Mouse (Mus musculus): ENCODE measurements around the gene Gm2237.
"Not testable (repeated sequence)": the region's sequence is repeated elsewhere in the genome, so short reads cannot be mapped to it uniquely, and the experiment has no call there.

Gene Gm2237

DNA sequence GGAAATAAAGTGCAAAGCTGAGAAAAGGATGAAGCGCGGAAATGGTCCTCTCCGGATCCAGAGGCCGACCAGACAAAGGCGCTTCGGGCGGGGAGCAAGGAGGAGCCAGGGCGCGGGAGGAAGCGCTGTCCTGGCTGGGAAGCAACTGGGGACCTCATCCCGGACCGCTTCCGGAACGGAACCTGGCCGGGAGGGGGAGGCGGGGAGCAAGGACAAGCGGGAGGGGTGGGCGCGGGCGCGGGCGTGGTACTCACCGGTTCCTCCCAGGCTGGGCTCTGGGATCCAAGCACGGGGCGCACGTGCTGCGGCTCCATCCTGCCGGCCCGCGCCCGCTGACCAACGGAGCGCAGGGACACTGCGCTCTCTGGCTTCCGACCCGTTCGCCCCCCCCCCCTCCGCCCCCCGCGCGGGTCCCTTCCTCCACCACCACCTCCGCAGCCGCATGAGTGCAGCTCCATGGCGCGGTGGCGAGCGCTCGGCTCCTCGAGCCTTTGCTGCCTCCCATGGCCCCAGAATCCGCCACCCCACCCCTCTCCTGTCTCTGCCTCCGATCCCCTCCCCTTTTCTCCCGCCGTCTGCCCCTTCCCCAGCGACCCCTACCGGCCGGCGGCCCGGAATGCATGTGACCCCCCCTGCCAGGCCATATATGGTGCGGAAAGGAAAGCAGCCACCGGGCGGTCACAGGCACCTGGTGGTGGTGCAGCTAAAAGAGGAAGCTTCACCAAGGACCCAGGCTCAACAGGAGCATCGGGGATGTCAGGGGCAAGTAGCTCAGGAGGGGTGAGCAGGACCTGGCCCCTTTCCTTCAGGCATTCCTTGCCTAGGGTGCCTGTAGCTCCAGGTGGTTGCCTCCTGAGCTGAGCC is at the start of gene Gm2237:
TSS of gene Gm2237 (minus strand) at position 332 of the 864 bp plus-strand sequence.
- peak; percentile 17 to 19 for DNase-seq (ENCODE audit: low spot score in 2 of 2)

DNA sequence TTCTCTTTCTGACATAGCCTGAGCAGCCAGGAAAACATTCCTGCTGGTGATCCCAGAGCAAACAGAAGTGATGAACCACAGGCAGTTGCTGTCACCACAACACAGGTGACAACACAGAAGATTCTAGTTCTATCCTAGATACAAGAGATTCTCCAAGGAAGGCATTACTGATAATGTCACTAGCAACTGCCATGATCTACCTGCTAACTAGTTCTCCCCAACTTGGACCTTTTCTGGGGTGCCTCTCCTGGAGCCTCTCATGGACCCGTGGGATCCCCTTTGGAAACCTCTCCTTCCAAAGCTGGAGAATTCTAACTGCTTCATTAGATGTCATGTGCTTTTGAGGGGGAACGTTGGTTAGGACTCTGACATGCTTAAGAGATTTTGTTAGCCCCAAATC is 17.5 kb upstream of the Gm2237 start, which contains the start of gene Gm5458:
TSS of gene Gm5458 (minus strand) at position 101 of the 400 bp plus-strand sequence.
- not testable (repeated sequence) for DNase-seq (ENCODE audit: low spot score in 2 of 2)

DNA sequence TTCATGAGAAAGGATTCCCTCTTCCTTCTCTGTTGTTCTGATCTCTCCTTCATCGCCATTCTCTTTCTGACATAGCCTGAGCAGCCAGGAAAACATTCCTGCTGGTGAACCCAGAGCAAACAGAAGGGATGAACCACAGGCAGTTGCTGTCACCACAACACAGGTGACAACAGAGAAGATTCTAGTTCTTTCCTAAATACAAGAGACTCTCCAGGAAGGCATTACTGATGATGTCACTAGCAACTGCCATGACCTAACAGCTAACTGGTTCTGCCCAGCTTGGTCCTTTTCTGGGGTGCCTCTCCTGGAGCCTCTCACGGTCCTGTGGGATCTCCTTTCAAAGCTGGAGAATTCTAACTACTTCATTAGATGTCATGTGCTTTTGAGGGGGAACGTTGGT is 35.1 kb downstream of the Gm2237 start, which contains the start of gene Gm2244:
TSS of gene Gm2244 (minus strand) at position 101 of the 400 bp plus-strand sequence.
- DNase-seq (ENCODE audit: low spot score in 2 of 2): not testable (repeated sequence)
